Mouse (Mus musculus): ENCODE data around the gene Zfp13.

GRCm38 (mm10) chr17:23599605-23600063, 347 bp upstream of the Zfp13 start:
- no peak for TF ChIP-seq POLR2A (IDR thresholded peaks at IDR 0.05; ENCODE audit: borderline replicate concordance, low read depth, low read length)
- TF ChIP-seq CTCF (IDR thresholded peaks at IDR 0.05; ENCODE audit: low read depth, low read length), result no peak

Measured in bone marrow macrophage, adult 2 months (primary cell).